Mouse (Mus musculus): ENCODE results near the gene Gm10217. TPM values are rescaled to one million over a fixed set of nuclear protein-coding genes. Genes with fewer than 3 reads are reported as not detected.

Gene Gm10217
- polyA plus RNA-seq (2017; shearing (Covaris generic)), result not detected

GRCm38 (mm10) chr8:9863951-9864350 lies at the start of gene Gm10217:
Gene Gm10217, plus strand, starts transcription at chr8:9864251.
- no peak for ATAC-seq

GRCm38 (mm10) chr8:9824770-9825169 lies 39.3 kb upstream of the Gm10217 start:
- no peak for ATAC-seq

- no peak for ATAC-seq
Measured at GRCm38 (mm10) chr8:9840257-9840656, 23.8 kb upstream of the Gm10217 start.

- ATAC-seq, result no peak
Measured at GRCm38 (mm10) chr8:9859286-9859685, 4.8 kb upstream of the Gm10217 start.

- ATAC-seq, result no peak
Measured at GRCm38 (mm10) chr8:9860539-9861203, 3.4 kb upstream of the Gm10217 start.

GRCm38 (mm10) chr8:9865150-9865549 lies 1.1 kb downstream of the Gm10217 start:
- no peak for ATAC-seq

- no peak for ATAC-seq
Measured at GRCm38 (mm10) chr8:9868094-9868493, 4.0 kb downstream of the Gm10217 start.

GRCm38 (mm10) chr8:9876241-9876640 lies 12.2 kb downstream of the Gm10217 start:
- no peak for ATAC-seq

- ATAC-seq, result no peak
Measured at GRCm38 (mm10) chr8:9879921-9880320, 15.9 kb downstream of the Gm10217 start.

- ATAC-seq, result no peak
Measured at GRCm38 (mm10) chr8:9886714-9887113, 22.7 kb downstream of the Gm10217 start.

GRCm38 (mm10) chr8:9899199-9899598 lies 35.1 kb downstream of the Gm10217 start:
- no peak for ATAC-seq

GRCm38 (mm10) chr8:9899673-9900072 lies 35.6 kb downstream of the Gm10217 start:
- no peak for ATAC-seq

Other genes with a start within 250 kb of the Gm10217 start
- gene Fam155a, start 93.1 kb upstream of the Gm10217 start, polyA plus RNA-seq (2017; shearing (Covaris generic)), result under 1 TPM in 1 of 2 experiments, not detected in 1; 0.30 TPM
- 1 to 10 TPM; 2.5 to 4.6 TPM for gene Lig4, start 113.4 kb downstream of the Gm10217 start, polyA plus RNA-seq (2017; shearing (Covaris generic))
- gene Abhd13, start 113.5 kb downstream of the Gm10217 start, polyA plus RNA-seq (2017; shearing (Covaris generic)), result 1 to 10 TPM; 3.7 to 4.1 TPM
- gene Tnfsf13b, start 142.2 kb downstream of the Gm10217 start, polyA plus RNA-seq (2017; shearing (Covaris generic)), result 1 to 10 TPM; 6.3 TPM